Mouse (Mus musculus): Measurements from ENCODE around the gene Pde4d.

GRCm38 (mm10) chr13:109590048-109590447, 1140.3 kb downstream of the Pde4d start:
- TF ChIP-seq CTCF (IDR thresholded peaks at IDR 0.05; ENCODE audit: control insufficient read depth, insufficient read depth, insufficient read length) = no peak
- TF ChIP-seq MAX (IDR thresholded peaks at IDR 0.05) = no peak
